Mouse (Mus musculus) bone marrow, adult 2 months (tissue): Measurements from ENCODE around the gene Znhit1.

Experiments
- CTCF ChIP-seq: fragments of 200-500 bp; IDR thresholded peaks from 2 replicates; pipeline ENCODE4 v1.5.1; 2011; ENCODE audit warnings: low read length, control low read depth; ENCODE audit not compliant: control insufficient read depth, insufficient read depth
- POLR2A ChIP-seq: fragments of 200-500 bp; IDR thresholded peaks from 2 replicates; pipeline ENCODE4 v1.6.1; 2011; ENCODE audit warnings: low read depth, mild to moderate bottlenecking, control low read depth, low read length, borderline replicate concordance; ENCODE audit not compliant: control insufficient read depth

GRCm38 (mm10) chr5:136961983-136962461, 25.8 kb downstream of the Znhit1 start:
- TF ChIP-seq CTCF, result no peak
- TF ChIP-seq POLR2A, result peak; percentile 83; the same call in 1 of the 2 replicates
